Mouse (Mus musculus) common myeloid progenitor, adult 5-6 weeks (primary cell): ENCODE results near the gene AI661453. TPM values are rescaled to one million over a fixed set of nuclear protein-coding genes. Genes with fewer than 3 reads are reported as not detected.

Experiments
- ATAC-seq: replicated peaks from 2 replicates; pipeline ENCODE4 v1.8.0; 2016; ENCODE audit warnings: low read depth, mild to moderate bottlenecking, moderate TSS enrichment, inconsistent platforms; ENCODE audit not compliant: poor library complexity, severe bottlenecking
- total RNA-seq: library from RNA; stranded (forward); fragments of 200-1000, 187-1606 nt; gene quantifications from 2 replicates; pipeline ENCODE4 v1.2.3, GENCODE M21; 2017

The AI661453 gene
- total RNA-seq, 1 experiment from 2014 or later: 0.87 TPM

DNA sequence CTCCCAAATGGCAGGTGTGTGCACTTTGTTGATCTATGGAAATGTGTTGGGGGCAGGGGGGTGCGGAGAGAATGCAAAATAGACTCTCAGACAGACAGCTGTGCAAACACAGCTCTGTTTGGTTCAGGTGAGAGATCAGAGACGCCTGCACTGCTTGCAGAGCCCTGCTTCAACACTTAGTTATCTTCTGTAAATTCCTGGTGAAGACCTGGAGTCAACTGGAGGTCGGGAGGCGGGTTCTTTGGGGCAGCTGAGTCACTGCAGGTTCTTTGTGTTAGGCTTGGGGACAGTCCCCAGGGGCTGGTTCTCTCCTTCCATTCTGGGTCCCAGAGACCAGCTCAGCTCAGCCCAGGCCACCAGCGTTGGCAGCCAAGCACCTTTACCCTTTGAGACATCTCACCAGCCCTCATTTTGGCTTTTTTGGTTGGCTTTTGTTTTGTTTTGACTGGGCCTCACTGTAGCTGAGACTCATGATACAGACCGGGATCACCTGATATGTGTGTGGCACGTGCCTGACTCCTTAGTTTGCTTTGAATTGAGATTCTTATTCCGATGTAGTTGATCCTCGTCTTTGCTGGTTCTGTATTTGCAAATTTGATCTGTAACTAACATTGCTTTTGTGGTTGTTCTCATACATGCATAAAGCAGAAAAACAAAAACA is 26.4 kb downstream of the AI661453 start:
- no peak for ATAC-seq

DNA sequence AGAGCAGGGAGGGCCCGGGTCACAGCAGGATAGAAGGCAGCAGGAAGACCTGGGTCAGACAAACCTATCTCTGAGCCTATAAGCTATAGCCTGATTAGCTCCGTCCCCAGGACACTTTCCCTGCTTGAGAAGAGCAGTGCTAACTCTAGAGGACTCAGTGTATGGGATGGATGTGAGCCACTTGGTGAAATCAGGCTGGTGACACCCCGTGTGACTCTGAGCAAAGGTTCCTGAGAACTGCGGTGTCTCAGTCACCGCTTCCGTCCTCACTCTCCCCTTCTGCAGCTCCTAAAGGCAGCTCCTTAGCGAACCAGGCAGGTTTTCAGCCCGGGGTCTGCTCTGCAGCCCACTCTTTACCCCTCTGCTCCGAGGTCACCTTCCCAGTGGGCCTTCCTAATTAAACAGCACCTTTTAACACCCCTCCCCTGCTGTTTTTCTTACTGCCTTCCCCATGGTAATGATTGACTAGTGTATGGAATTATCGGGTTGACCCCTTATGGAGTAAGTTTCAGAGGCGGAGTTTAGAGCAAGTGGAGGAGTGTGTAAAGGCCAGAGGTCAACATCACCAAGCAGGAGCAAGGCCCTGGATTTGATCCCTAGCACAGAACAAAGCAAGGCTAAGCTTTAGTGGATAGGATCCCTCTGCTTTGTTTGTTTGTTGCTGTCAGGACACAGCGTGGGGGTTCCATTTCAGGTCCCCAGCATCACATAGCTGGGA is 28.0 kb downstream of the AI661453 start:
- ATAC-seq: no peak

DNA sequence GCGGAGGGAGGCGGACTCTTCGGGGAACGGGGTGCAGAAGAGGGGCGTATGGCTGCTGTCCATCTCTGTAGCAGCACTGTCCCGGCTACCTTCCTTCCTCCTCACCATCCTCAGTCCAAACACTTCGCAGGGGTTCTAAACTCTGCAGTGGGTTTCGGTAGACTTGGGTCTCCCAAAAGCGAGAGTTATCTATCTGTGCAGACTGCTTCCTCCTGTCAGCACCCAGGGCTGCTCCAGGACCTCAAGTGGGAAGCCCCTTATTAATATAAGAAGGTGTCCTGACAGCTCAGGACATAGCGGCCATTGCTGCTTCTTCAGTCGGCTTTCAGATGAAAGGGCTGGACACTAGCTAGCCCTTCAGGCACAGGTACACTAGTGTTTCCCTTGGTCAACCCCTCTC is 28.6 kb downstream of the AI661453 start:
- ATAC-seq: no peak

- no peak for ATAC-seq
Observed at GRCm38 (mm10) chr17:47466284-47466683, 29.9 kb downstream of the AI661453 start.

DNA sequence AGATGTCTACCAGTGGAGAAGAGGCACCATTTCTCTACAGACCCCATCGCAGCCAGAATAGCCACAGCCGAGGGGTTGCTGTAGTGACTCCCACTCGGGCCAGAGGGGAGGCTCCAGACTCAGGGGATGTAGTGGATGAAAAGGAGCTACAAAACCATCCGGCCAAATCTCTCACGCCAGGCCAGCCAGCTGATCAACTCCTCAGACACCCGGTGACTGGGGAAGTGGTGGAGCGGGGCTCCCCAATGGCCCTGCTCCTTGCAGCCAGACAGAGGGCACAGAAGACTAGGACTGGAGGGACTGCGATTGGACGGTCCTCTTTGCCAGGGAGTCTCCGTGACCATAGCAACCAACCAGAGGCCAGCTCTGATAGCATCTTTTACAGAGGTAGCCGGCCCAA is 31.2 kb downstream of the AI661453 start:
- ATAC-seq: no peak

DNA sequence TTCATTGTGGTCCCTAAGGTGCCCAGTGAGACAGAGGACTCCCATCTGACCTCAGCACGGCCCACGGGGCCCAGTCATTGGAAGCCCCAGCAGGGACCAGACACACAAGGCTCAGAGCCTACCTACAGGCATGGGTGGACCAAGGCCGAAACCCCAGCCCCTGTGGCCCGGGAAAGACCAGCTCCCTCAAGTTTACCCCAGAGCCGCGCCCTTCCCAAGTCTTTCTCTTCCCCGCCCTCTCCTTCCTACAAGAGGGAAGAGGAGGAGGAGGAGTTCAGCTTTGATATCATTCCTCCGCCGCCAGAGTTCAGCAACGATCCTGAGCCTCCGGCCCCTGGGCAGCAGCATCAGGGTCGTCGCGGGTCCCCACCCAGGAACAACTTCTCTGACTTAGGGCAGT is 31.6 kb downstream of the AI661453 start:
- no peak for ATAC-seq

DNA sequence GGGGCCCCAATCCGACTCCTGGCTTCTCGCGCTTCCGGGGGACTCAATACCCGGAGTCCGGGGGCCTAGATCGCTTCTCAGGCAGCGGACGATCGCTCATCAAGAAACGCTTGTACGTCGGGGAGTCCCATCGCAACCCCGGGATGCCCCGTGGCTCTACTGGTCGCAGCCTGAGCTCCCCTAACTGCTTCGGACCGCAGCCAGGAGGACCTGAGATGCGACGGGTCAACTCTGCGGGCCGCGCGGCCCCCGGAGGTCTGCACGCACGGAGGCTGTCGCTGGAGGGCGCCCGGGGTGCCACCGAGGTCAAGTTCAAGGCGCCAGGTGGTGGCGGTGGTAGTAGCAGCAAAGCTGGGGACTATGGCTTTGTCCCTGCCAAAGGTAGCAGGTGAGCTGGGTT is 32.1 kb downstream of the AI661453 start:
- no peak for ATAC-seq

GRCm38 (mm10) chr17:47469642-47470041 is 33.2 kb downstream of the AI661453 start:
- ATAC-seq: no peak

DNA sequence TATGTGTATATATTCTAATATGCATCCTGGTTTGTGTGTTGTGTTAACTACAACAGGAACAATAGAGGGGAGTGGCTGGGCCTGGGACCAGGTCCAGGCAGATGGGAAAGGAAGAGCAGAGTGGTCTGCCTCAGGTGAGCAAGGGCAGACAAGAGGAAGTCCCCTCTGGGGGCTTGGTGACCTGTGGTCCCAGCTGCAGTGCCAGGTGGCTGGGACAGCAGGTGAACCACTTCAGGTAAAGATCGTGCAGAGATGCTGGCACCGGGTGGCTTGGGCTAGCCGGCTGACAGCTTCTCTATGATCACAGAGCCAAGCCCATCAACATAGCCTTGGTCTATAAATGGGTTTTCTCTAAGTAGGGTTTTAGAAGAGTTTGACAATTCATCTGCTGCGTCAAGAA is 33.7 kb downstream of the AI661453 start:
- ATAC-seq: no peak

DNA sequence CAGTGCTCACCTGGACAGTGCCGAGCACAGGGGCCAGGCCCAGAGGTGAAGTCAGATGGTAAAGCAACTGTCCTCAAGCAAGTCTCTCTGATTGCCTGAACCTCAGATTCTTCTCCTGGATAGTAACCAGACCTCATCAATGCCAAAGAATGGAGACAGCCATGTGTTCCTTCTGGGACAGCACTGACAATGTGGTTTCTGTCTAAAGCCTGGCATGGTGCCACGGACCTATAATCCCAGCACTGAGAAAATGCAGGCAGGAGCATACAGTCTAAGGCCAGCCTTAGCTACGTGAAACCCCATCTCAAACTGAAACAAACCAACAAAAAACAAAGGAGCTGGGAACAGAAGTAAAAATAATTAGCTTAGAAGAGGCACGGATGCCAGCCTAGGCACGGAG is 34.3 kb downstream of the AI661453 start:
- ATAC-seq: no peak

DNA sequence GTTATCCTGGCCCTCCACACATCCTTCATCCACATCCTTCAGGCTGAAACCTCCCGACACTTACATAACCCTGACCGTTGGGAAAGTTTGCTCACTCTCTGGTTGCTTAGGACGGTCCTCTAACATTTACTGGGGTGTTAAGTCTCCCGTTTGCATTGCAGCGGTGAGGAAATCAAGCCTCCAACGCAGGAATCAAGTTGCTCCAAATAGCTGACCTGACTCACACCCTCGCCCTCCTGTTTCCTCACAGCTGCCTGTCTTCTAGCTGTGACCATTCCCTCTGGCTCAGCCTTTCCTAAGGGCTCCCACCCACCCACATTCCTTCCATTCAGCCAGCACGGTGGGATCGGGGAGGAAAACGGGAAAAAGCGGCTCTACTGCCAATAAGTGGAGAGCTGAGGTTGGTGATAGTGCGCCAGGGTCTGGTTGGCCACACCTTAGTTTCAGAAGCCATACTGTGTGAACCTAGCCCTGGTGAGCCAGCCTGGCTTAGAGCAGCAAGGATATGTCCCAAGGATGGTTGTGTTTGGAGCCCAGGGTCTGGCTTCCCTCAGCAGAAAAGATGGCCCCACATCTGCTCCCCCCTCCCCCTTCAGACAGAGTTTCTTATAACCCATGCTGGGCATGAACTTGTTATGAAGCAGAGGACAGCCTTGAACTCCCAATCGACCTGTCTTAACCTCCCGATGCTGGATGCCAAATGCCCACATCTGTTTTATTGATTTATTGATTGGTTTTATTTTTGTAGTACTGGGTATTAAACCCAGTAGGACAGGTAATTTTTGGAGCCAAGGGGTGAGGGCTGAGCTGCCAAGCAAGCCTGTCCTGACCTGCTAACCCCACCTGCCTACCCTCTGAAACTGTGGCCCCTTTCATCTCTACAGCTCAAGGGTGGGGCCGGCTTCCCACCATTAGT is 36.3 kb downstream of the AI661453 start:
- no peak for ATAC-seq

- ATAC-seq: peak; percentile 75
Observed at GRCm38 (mm10) chr17:47473434-47473974, 37.1 kb downstream of the AI661453 start.

GRCm38 (mm10) chr17:47474250-47474649 is 37.8 kb downstream of the AI661453 start:
- ATAC-seq: no peak

DNA sequence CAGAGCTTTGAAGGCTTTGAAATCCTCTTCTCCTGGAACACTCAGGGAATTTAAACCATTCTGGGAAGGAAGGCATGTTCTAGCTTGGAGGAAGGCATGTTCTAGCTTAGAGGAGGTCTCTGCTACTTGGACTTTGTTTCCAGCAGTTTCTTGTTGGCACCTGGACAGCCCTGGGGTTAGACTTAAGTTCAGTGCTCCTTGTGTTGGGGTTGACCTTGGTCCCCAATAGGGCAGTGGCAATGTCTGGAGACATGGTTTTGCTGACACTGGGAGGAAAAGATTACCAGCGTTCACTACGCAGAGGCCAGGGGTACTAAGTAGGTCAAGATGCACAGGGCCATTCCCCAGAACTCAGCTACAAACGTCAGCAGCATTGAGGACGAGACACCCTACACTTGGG is 38.8 kb downstream of the AI661453 start:
- ATAC-seq: no peak

DNA sequence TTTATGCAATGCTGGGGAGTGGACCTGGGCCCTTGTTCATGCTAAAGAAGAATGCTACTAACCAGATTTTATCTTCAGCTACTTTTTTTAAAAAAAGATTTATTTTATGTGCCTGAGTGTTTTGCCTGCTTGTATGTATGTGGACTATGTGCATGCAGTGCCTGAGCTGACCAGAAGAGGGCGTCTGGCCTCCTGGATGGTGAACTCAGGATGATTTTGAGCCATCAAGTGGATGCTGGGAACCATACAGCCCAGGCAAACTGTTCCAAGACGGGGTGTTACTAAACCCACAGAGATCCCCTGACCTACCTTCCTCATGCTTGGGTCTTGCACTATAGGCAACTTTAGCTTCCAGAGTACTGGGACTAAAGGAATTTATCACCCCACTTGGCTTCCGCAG is 39.3 kb downstream of the AI661453 start:
- ATAC-seq: no peak

DNA sequence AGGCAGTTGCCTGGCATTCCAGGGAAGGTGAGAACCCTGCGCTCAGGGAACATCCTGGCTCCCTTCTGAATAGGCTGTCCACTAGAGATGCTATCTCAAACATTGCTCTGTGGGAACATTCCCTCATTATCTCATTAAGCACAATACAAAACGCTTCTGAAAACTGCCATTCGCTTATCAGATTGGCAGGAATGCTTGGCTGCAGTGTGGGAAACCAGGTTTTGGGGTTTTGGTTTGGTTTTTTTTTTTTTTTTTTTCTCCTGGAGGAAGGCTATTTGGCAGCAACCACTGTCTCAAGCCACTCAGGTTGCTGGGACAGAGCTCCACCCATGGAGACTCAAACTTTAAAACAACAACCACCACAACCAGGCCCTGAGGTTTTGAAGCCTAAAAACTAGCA is 43.5 kb downstream of the AI661453 start:
- ATAC-seq: no peak

DNA sequence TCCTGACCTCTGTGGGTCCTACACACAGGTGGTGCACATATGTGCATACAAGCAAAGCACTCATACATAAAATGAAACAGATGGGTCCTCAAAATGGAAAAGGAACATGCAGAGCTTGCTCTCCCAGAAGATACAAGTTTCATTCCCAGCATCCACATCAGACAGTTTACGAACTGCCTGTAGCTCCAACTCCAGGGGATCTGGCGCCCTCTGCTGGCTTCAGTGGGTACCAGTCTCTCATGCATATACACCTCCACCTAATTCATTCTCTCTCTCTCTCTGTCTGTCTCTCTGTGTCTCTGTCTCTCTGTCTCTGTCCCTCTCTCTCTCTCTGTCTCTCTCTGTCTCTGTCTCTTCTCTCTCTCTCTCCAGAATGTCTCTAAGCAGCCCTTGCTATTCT is 46.0 kb downstream of the AI661453 start:
- ATAC-seq: peak; percentile 46; the same call in 1 of the 2 replicates

GRCm38 (mm10) chr17:47484241-47484921 is 48.0 kb downstream of the AI661453 start:
- peak; percentile 55 for ATAC-seq

GRCm38 (mm10) chr17:47484993-47485392 is 48.6 kb downstream of the AI661453 start:
- ATAC-seq: 0 out of 2 replicates have a peak, but pooled peaks have one; percentile 8

GRCm38 (mm10) chr17:47485791-47486190 is 49.4 kb downstream of the AI661453 start:
- ATAC-seq: no peak
